Mouse (Mus musculus) bone marrow, adult 2 months (tissue): ENCODE measurements at regions not wholly inside any gene's neighbourhood (a gene's known extent, or its start where the extent isn't known, plus 50 kb on each side); places are given as distances from the start of the nearest gene placed in this dataset.
A peak's percentile ranks its signal among the peaks of the same experiment; 100 is the strongest.

Experiments used
- H3K27ac ChIP-seq: fragments of 200-500 bp; 2 replicates; pipeline ENCODE4 v1.5.1; 2012; ENCODE audit warnings: low read depth, mild to moderate bottlenecking, control low read depth, inconsistent platforms, low read length; ENCODE audit not compliant: control insufficient read depth, poor library complexity, insufficient read depth
- H3K4me1 ChIP-seq: fragments of 200-500 bp; 2 replicates; pipeline ENCODE4 v1.6.1; 2011; ENCODE audit warnings: low read length; ENCODE audit not compliant: control insufficient read depth, insufficient read depth
- H3K4me3 ChIP-seq: fragments of 200-500 bp; replicated peaks from 2 replicates; pipeline ENCODE3; 2011; ENCODE audit warnings: mild to moderate bottlenecking, low read depth, low read length, control low read depth; ENCODE audit not compliant: control insufficient read depth
- CTCF ChIP-seq: fragments of 200-500 bp; IDR thresholded peaks from 2 replicates; pipeline ENCODE4 v1.5.1; 2011; ENCODE audit warnings: low read length, control low read depth; ENCODE audit not compliant: control insufficient read depth, insufficient read depth
- POLR2A ChIP-seq: fragments of 200-500 bp; IDR thresholded peaks from 2 replicates; pipeline ENCODE4 v1.6.1; 2011; ENCODE audit warnings: low read depth, mild to moderate bottlenecking, control low read depth, low read length, borderline replicate concordance; ENCODE audit not compliant: control insufficient read depth
- WGBS: fragments of 180-500 bp; shearing (Covaris S2); methylation state at CpG from one replicate; pipeline ENCODE4 v1.1.7; 2018; 5-methylcytosine and 5-hydroxymethylcytosine counted together

DNA sequence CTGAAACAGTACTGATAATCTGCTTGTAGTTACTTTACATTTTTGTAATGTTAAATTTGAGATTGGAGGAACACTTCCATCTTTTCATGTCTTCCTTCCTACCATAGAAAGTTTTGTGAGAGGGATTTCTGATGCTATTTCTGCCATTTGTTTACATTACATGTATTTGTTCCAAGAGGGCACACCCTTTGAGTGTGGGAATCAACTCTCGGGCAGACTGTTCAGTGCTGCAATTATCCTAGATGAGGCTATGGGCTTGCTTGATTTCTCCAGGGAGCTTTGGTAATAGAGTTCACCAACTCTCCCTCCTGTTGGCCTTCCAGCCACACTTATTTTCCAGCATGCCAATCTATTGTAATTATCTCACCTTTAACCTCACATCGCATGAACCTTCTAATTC is 52.4 kb downstream of the Gm13691 start:
- H3K27ac ChIP-seq: no peak overlapping the region
- TF ChIP-seq CTCF (no peak), POLR2A (no peak)
- no peak overlapping the region for H3K4me3 ChIP-seq
- WGBS: 81% methylated on average over 2 of the region's 2 CpGs
- no peaks in the 10 kb centered on the region for H3K4me1 ChIP-seq

DNA sequence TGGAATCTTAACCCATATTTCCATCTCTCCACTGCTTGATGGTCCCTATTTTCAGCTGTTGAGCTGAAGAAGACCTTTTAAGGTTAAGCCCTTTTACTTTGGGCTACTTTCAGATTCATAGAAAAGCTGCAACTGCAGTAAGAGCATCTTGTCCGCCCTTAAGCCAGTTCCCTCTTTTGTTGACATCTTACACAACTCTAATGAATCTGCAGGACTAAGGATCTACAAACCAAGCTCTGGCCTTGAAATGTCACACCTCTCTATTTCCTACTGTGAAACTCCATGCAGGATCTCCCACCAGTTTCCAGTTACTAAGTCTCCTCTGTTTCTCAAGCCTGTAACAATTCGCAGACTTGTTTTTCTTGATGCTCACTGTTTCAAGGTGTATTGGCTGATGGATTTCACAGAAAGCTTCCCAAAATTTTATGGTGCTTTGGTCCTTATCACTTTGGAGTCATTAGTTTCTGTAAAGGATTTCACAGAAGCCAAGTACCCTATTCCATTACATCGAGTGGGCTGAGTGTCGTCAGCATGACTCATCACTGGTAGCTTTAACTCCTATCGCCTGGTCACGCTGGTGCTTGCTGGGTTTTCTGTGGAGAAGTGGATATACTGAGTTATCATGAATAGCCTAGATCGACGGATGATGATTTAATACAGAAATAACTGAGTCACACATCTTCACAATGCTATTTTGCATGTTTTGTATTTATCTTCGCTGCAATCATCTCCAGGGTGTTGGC is 58.2 kb downstream of the Gm13691 start:
- H3K4me1 ChIP-seq: no peaks in the 10 kb centered on the region; the same call in 1 of the 2 replicates
- WGBS: 72% methylated on average over 9 of the region's 9 CpGs
- H3K4me3 ChIP-seq: no peak overlapping the region
- no peak for TF ChIP-seq POLR2A
- TF ChIP-seq CTCF: no peak
- H3K27ac ChIP-seq: no peak overlapping the region

DNA sequence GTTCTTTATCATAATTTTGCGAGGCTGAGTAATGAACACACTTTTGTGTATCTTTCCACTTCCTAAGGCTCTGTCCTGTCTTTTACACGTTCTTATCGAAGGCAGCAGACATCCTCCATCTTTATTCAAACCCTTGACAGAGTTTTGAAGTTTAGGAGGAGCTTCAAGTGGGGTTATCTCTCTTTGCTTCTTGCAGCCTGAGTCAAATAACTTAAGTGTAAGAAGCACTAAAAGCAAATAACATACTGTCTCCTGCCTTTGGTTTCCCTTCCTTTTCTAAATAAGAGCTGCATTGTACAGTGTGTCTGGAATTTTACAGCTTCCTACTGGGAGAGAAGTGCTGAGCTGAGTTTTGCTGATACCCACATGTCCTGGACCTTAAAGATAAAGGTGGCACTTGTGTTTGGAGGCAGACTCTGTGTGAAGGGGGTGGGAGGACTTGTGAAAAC is 61.6 kb downstream of the Gm13691 start:
- WGBS: 45% methylated on average over 3 of the region's 3 CpGs
- Histone ChIP-seq H3K27ac (peak overlapping the region; percentile 65; the same call in 1 of the 2 replicates), H3K4me3 (no peak overlapping the region), H3K4me1 (no peaks in the 10 kb centered on the region; the same call in 1 of the 2 replicates)
- TF ChIP-seq POLR2A (no peak), CTCF (no peak)

DNA sequence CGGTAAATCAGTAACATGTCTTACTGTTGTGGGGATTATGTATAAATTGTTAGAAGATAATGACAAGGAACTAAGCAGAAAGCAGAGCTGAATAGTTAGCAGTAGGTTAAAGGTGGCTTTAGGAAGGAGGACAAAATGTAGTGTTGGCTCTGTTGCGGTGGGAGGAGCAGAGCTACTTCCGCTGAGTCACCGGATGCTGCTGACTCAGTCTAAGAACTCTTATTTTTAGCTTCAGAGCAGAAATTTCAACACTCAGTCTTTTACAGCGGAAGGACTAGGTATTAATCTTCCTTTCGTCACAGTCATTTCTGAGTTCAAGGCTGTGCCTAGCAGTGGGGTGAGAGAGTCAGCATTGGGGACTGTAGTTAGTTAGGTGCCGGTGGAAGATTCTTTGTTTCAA is 68.9 kb downstream of the Gm13691 start:
- WGBS: 15% methylated on average over 7 of the region's 7 CpGs
- Histone ChIP-seq H3K27ac (no peak overlapping the region), H3K4me3 (no peak overlapping the region), H3K4me1 (peaks cover 2% of the 10 kb centered on the region; the same call in 1 of the 2 replicates)
- TF ChIP-seq POLR2A (no peak), CTCF (no peak)

DNA sequence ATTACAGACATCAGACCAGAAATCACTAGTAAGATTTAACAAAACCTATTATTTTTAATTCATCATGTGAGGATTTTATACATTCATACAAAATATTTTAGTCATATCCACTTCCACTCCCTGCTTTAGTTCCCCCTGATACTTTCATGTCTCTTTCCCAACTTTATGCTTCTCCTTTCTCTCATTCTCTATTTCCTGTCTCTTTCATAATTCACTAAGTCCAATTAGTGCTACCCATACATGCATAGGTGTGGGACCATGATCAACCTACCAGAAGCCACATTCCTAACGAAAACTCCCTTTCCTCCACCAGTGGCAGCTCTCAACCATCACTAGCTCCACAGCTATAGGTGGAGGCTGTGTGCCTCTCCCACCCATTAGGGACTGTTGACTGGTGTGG is 70.9 kb downstream of the Gm13691 start:
- TF ChIP-seq POLR2A (no peak), CTCF (no peak)

DNA sequence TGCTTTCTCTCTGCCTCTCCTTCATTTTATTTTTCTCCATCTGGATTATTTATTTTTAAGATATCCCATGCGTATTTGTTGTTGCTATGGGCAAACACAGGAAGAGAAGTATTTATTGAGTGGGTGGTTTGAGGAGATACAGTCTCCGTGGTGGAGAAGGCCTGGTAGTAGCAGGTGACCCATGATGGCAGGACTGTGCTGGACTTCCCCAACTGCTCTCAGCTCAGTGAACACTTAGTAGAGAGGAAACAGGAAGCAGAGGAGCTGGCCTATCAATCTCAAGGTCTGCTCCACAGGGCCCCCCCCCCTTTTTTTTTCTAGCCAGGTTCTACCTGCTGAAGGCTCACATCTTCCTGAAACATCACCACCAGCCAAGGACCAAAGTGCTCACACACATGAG is 74.0 kb downstream of the Gm13691 start:
- Histone ChIP-seq H3K4me3 (no peak overlapping the region), H3K27ac (no peak overlapping the region), H3K4me1 (peaks cover 2% of the 10 kb centered on the region; the same call in 1 of the 2 replicates)
- WGBS: 44% methylated on average over 2 of the region's 2 CpGs
- TF ChIP-seq POLR2A (no peak), CTCF (no peak)

More for the DNA sequence above, 70.9 kb downstream of the Gm13691 start:
- WGBS: 53% methylated on average over 1 of the region's 1 CpGs
- Histone ChIP-seq H3K4me3 (no peak overlapping the region), H3K27ac (no peak overlapping the region), H3K4me1 (peaks cover 2% of the 10 kb centered on the region; the same call in 1 of the 2 replicates)

DNA sequence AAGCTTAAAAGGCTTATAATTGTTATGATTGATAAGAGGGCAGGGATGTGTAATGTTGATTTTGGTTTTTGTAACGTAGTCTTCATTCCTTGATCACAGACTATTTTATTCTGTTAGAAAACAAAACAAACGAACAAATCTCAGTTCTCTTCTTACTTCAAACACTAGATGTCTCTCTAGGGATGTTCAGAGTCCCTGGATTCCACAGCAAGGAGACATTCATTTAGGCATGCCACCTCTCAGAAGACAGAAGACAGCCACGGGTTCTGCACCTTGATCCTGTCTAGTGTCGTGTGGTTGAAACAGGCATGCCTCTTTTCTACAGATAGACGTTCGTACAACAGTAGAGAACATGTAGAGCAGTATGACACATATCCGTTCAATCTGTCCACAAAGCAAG is 74.7 kb downstream of the Gm13691 start:
- Histone ChIP-seq H3K27ac (no peak overlapping the region), H3K4me1 (peaks cover 2% of the 10 kb centered on the region; the same call in 1 of the 2 replicates), H3K4me3 (no peak overlapping the region)
- WGBS: 73% methylated on average over 7 of the region's 7 CpGs
- no peak for TF ChIP-seq POLR2A

DNA sequence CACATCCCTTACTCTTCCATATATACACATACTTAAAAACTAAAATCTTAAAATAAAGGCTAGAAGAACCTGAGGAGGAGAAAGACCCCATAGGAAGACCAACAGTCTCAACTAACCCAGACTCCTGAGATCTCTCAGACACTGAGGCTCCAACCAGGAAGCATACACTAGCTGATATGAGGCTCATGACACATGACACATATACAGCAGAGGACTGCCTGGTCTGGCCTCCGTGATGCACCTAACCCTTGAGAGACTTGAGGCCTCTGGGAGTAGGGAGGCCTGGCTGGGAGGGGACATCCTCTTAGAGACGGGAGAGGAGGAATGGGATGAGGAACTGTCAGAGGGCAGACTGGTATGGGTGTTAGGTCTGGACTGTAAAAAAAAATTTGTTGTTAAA is 75.4 kb downstream of the Gm13691 start:
- WGBS: 83% methylated on average over 2 of the region's 2 CpGs
- Histone ChIP-seq H3K4me3 (no peak overlapping the region), H3K4me1 (peaks cover 2% of the 10 kb centered on the region; the same call in 1 of the 2 replicates), H3K27ac (no peak overlapping the region)
- TF ChIP-seq CTCF (no peak), POLR2A (no peak)
